ENCODE assay signal across 21 mouse cellular contexts in the genomic region with DNA sequence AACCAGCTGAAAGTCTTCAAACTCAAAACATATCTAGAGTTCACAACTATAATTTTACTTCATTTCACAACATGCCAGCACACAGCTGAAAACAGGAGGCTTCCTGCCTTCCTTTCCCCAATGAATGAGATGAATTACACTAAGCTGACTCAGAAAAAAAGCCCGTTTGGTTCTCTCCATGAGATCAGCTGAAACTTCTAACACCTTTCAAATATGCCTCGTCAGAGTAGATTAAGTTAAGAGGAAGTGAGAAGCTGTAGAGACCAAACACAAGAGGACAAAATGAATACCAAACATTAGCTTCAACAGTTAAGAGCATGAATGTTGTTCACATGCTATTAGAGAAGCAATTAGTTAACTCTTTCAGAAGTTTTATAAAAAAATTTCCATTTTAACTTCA. TPM values are rescaled to one million over a fixed set of nuclear protein-coding genes. Genes with fewer than 3 reads are reported as not detected.
A peak's percentile ranks its signal among the peaks of the same experiment; 100 is the strongest.
DNase-seq lines count a peak whose midpoint lies in the region; ATAC-seq and TF ChIP-seq lines count a peak whose summit lies in the region.
"Had no signal": no experiment of that assay in that cellular context is flagged by ENCODE, and none has a peak within 500 bp of the region (broad histone marks: within the 10 kb centered on the region; RNA-seq: fewer than 3 reads in every experiment).

No protein-coding gene starts in this region.

- 9% methylated on average over 2 of the region's 2 CpGs for WGBS in lung, postnatal 0 days

- H3K9ac ChIP-seq in lung, postnatal 0 days (replicated peaks; ENCODE audit: low read depth) = no peak overlapping the region
- H3K9ac ChIP-seq: embryonic facial prominence, embryonic 12.5 days; forebrain, embryonic 15.5 days; heart, embryonic 13.5 days; hindbrain, embryonic 12.5 days had no signal

- no peaks in the 10 kb centered on the region for H3K9me3 ChIP-seq in lung, postnatal 0 days (ENCODE audit: low read length)
- H3K9me3 ChIP-seq: embryonic facial prominence, embryonic 12.5 days; forebrain, embryonic 15.5 days; heart, embryonic 13.5 days; hindbrain, embryonic 12.5 days had no signal

- no peak for ATAC-seq in lung, postnatal 0 days
- peak; percentile 59 to 75 for ATAC-seq in hematopoietic stem cell, adult 5-6 weeks (replicated peaks in 1 of 2; ENCODE audit: insufficient read depth in 1 of 2, low FRiP score in 2 of 2, low TSS enrichment in 1 of 2, low read depth in 1 of 2, poor library complexity in 2 of 2, severe bottlenecking in 2 of 2)
- ATAC-seq: forebrain, embryonic 15.5 days; hindbrain, embryonic 16.5 days; inflammation-experienced regulatory T-cells, adult 6 months had no signal

- DNase-seq in lung, postnatal 0 days (ENCODE audit: low spot score) = peak; percentile 61
- no peak for DNase-seq in lung, postnatal 4 days
- DNase-seq in MEL-GATA-1-ER (ENCODE audit: extremely low read depth, low read depth) = peak; percentile 53
- DNase-seq in kidney, postnatal 14 days = no peak
- no peak for DNase-seq in layer of hippocampus, adult 9-10 months (ENCODE audit: low spot score)
- DNase-seq in adipocyte (ENCODE audit: low spot score) = no peak
- DNase-seq in layer of hippocampus, postnatal 36 days = no peak
- DNase-seq: adrenal gland, postnatal 10 days; cerebellum, adult 11 months; cerebellum, adult 8-10 months; cerebellum, postnatal 14 days; gastrocnemius, postnatal 10 days; heart, adult 2 months; heart, postnatal 36 days had no signal

- peaks cover 12% of the 10 kb centered on the region for H3K36me3 ChIP-seq in lung, postnatal 0 days (ENCODE audit: insufficient read depth, low read length)

- H3K4me3 ChIP-seq in lung, postnatal 0 days (ENCODE audit: low read depth, low read length) = no peak overlapping the region
- H3K4me3 ChIP-seq: embryonic facial prominence, embryonic 12.5 days; forebrain, embryonic 15.5 days; heart, adult 2 months; heart, embryonic 13.5 days; hindbrain, embryonic 12.5 days had no signal

- H3K27ac ChIP-seq in lung, postnatal 0 days (ENCODE audit: low read length) = no peak overlapping the region
- H3K27ac ChIP-seq: embryonic facial prominence, embryonic 12.5 days; forebrain, embryonic 15.5 days; heart, adult 2 months; heart, embryonic 13.5 days; hindbrain, embryonic 12.5 days had no signal

- no peak overlapping the region for H3K4me2 ChIP-seq in lung, postnatal 0 days (replicated peaks; ENCODE audit: low read depth, low read length)
- H3K4me2 ChIP-seq: embryonic facial prominence, embryonic 12.5 days; forebrain, embryonic 15.5 days; heart, embryonic 13.5 days; hindbrain, embryonic 12.5 days had no signal

- no peaks in the 10 kb centered on the region for H3K4me1 ChIP-seq in lung, postnatal 0 days (ENCODE audit: insufficient read depth, low read depth, low read length)
- H3K4me1 ChIP-seq: embryonic facial prominence, embryonic 12.5 days; forebrain, embryonic 15.5 days; heart, embryonic 13.5 days; hindbrain, embryonic 12.5 days had no signal

- no peak for TF ChIP-seq CTCF in lung, postnatal 0 days (IDR thresholded peaks at IDR 0.05)

- no peak for TF ChIP-seq EP300 in lung, postnatal 0 days (IDR thresholded peaks at IDR 0.05)

- H3K27me3 ChIP-seq in lung, postnatal 0 days (replicated peaks; ENCODE audit: insufficient read depth, low read length) = no peaks in the 10 kb centered on the region
- H3K27me3 ChIP-seq: embryonic facial prominence, embryonic 12.5 days; forebrain, embryonic 15.5 days; heart, embryonic 13.5 days; hindbrain, embryonic 12.5 days had no signal

RNA-seq across cellular contexts. Expression of a gene that starts 21.8 kb away (rescaled TPM):
- polyA plus RNA-seq in lung, postnatal 0 days (2015; fragmentation: Nextera tagmentation; extraction: Ambion mirVana) = 62.6 and 68.8 TPM in 2 replicates
- 389 and 402 TPM in 2 replicates for total RNA-seq in hematopoietic stem cell, adult 5-6 weeks (2017)
- total RNA-seq in layer of hippocampus, postnatal 36 days (2021) = 100 to 1,000 TPM in 1 of 2 experiments, 10 to 100 TPM in 1; 96.4 to 101 TPM

Comparison
In these comparisons a context has a peak if more than half of its experiments do, and no peak if none do; other contexts are left out.
1. DNase-seq: peak in lung, postnatal 0 days (single experiment) and MEL-GATA-1-ER (single experiment); none in lung, postnatal 4 days (0 of 2), kidney, postnatal 14 days (single experiment), layer of hippocampus, adult 9-10 months (single experiment), adipocyte (single experiment) and layer of hippocampus, postnatal 36 days (0 of 2).